Mouse (Mus musculus) bone marrow, adult 2 months (tissue): Measurements from ENCODE around the gene H2-DMb1.

Experiments used
- CTCF ChIP-seq: fragments of 200-500 bp; IDR thresholded peaks from 2 replicates; pipeline ENCODE4 v1.5.1; 2011; ENCODE audit warnings: low read length, control low read depth; ENCODE audit not compliant: control insufficient read depth, insufficient read depth
- POLR2A ChIP-seq: fragments of 200-500 bp; IDR thresholded peaks from 2 replicates; pipeline ENCODE4 v1.6.1; 2011; ENCODE audit warnings: low read depth, mild to moderate bottlenecking, control low read depth, low read length, borderline replicate concordance; ENCODE audit not compliant: control insufficient read depth

DNA sequence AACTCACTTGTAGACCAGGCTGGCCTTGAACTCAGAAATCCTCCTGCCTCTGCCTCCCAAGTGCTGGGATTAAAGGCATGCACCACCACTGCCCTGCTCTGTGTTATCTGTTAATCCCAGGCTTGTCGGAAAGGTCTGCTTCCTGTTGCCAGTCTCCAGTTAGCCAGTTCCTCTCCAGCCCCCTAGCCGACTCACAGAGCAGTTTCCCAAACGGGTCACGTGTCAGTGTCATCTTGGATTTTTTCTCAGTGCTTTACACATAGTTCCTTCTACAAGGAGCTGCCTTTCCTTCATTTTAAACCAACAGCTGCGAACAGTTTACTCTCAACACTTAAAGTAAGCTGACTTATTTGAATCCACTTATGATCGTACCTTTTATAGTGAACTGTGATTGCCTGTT lies 28.2 kb upstream of the H2-DMb1 start:
- TF ChIP-seq POLR2A = no peak
- TF ChIP-seq CTCF = no peak
